Mouse (Mus musculus) bone marrow, adult 2 months (tissue): Measurements from ENCODE around the gene Lins1.
A peak's percentile ranks its signal among the peaks of the same experiment; 100 is the strongest.

ENCODE experiments used
- CTCF ChIP-seq: fragments of 200-500 bp; IDR thresholded peaks from 2 replicates; pipeline ENCODE4 v1.5.1; 2011; ENCODE audit warnings: low read length, control low read depth; ENCODE audit not compliant: control insufficient read depth, insufficient read depth
- POLR2A ChIP-seq: fragments of 200-500 bp; IDR thresholded peaks from 2 replicates; pipeline ENCODE4 v1.6.1; 2011; ENCODE audit warnings: low read depth, mild to moderate bottlenecking, control low read depth, low read length, borderline replicate concordance; ENCODE audit not compliant: control insufficient read depth

- TF ChIP-seq POLR2A (no peak), CTCF (peak; percentile 33)
These were observed 28.1 kb upstream of the Lins1 start for GRCm38 (mm10) chr7:66661572-66661971.
